Mouse (Mus musculus) neural tube, embryonic 12.5 days (tissue): ENCODE data around the gene Syn3. TPM values are rescaled to one million over a fixed set of nuclear protein-coding genes. Genes with fewer than 3 reads are reported as not detected.

Experiments used
- ATAC-seq: fragments of 200-750 bp; cut with Nextera tagmentation; 2 replicates; pipeline ENCODE4 v1.8.0; 2017; ENCODE audit warnings: low read depth, mild to moderate bottlenecking, moderate TSS enrichment, moderate library complexity; ENCODE audit not compliant: low FRiP score
- H3K27ac ChIP-seq: fragments of 300-500 bp; sonication (generic); 2 replicates; pipeline ENCODE4 v1.5.1; 2016
- H3K27me3 ChIP-seq: fragments of 300-500 bp; sonication (generic); replicated peaks from 2 replicates; pipeline ENCODE4 v1.6.1; 2016; ENCODE audit warnings: mild to moderate bottlenecking
- H3K36me3 ChIP-seq: fragments of 300-500 bp; sonication (generic); 2 replicates; pipeline ENCODE4 v1.6.1; 2016; ENCODE audit warnings: mild to moderate bottlenecking
- H3K4me1 ChIP-seq: fragments of 300-500 bp; sonication (generic); 2 replicates; pipeline ENCODE4 v1.6.1; 2016
- H3K4me2 ChIP-seq: fragments of 300-500 bp; sonication (generic); replicated peaks from 2 replicates; pipeline ENCODE4 v1.6.1; 2016; ENCODE audit warnings: mild to moderate bottlenecking
- H3K4me3 ChIP-seq: fragments of 300-500 bp; sonication (generic); 2 replicates; pipeline ENCODE4 v1.5.1; 2016
- H3K9ac ChIP-seq: fragments of 300-500 bp; sonication (generic); 2 replicates; pipeline ENCODE4 v1.6.1; 2016; ENCODE audit warnings: mild to moderate bottlenecking
- H3K9me3 ChIP-seq: fragments of 300-500 bp; sonication (generic); 2 replicates; pipeline ENCODE4 v1.6.1; 2016; ENCODE audit warnings: mild to moderate bottlenecking
- WGBS: fragments of 180-500 bp; shearing (Covaris S2); methylation state at CpG from one replicate; pipeline ENCODE4 v1.1.7; 2016; 5-methylcytosine and 5-hydroxymethylcytosine counted together
- polyA plus RNA-seq: library from polyadenylated mRNA; unstranded; fragments of >200 nt; fragmentation: Nextera tagmentation; extraction: Ambion mirVana; gene quantifications from 2 replicates; pipeline ENCODE4 v1.2.1, GENCODE M21; 2016

Gene Syn3
- polyA plus RNA-seq, 1 experiment from 2014 or later: 7.9 TPM

DNA sequence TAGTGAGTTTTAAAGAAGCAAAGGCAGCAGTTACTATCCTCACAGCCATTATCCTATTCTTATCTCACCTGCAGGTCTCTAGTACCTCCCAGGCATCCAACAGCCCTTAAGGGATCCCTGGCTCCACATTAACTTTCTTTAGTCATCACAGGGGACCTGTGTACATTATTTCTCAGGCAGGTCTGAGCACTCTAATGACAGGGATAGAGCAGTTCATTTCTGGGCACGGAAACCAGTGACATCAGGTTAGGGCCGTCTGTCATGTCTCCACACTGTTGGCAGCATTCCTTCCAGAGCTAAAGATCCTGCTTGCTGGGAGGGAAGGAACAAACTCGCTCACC, 477.3 kb downstream of the Syn3 start:
- peak overlapping the region; percentile 69; the same call in 1 of the 2 replicates for H3K4me3 ChIP-seq
- no peaks in the 10 kb centered on the region for H3K9me3 ChIP-seq
- WGBS: under 1% methylated on average over 3 of the region's 3 CpGs
- H3K4me2 ChIP-seq: peak overlapping the region; percentile 73
- peaks cover 3% of the 10 kb centered on the region; the same call in 1 of the 2 replicates for H3K4me1 ChIP-seq
- H3K9ac ChIP-seq: peak overlapping the region; percentile 80; the same call in 1 of the 2 replicates
- no peaks in the 10 kb centered on the region for H3K36me3 ChIP-seq
- peak; percentile 60; the same call in 1 of the 2 replicates for ATAC-seq
- H3K27ac ChIP-seq: no peak overlapping the region
- no peaks in the 10 kb centered on the region for H3K27me3 ChIP-seq

DNA sequence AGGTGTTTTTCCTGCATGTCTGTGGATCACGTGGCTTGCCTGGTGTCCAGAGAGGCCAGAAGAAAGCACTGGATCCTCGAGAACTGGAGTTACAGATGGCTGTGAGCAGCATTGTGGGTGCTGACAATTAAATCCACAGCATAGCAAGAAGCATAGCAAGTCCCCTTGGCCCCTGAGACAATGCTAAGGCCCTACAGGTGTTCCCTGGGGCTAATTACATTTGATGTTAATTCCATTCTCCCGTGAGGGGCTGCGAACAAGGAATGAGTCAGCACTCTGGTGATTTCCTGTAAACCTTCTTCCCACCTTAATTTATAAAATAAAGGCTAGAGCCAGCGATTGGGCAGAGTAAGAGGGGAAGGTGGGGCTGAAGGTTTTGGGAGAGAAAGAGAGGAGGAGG, 479.9 kb downstream of the Syn3 start:
- no peak for ATAC-seq

DNA sequence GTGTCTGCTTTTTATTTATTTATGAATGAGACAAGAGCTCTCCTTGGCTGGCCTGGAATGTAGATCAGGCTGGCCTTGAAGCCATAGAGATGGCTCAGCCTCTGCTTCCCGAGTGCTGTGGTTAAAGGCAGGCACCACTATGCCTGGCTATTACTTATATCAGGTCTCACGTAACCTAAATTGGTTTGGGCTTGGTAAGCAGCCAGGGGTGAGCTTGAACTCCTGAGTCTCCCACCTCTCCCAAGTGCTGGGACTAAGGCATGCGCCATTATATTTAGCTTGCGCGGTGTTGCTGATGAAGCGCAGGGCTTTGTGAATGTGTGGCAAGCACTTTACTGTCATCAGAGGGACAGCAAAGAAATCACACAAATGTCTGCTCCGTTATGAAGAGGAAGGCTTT, 480.9 kb downstream of the Syn3 start:
- 92% methylated on average over 7 of the region's 7 CpGs for WGBS
- H3K4me2 ChIP-seq: no peak overlapping the region
- peaks cover 3% of the 10 kb centered on the region; the same call in 1 of the 2 replicates for H3K4me1 ChIP-seq
- ATAC-seq: no peak
- H3K4me3 ChIP-seq: no peak overlapping the region
- H3K9me3 ChIP-seq: no peaks in the 10 kb centered on the region
- no peaks in the 10 kb centered on the region for H3K27me3 ChIP-seq
- H3K36me3 ChIP-seq: no peaks in the 10 kb centered on the region
- no peak overlapping the region for H3K9ac ChIP-seq
- no peak overlapping the region for H3K27ac ChIP-seq

More for the DNA sequence above, 479.9 kb downstream of the Syn3 start:
- Histone ChIP-seq H3K27ac (no peak overlapping the region), H3K36me3 (no peaks in the 10 kb centered on the region), H3K4me1 (peaks cover 3% of the 10 kb centered on the region; the same call in 1 of the 2 replicates), H3K4me2 (no peak overlapping the region), H3K9ac (no peak overlapping the region), H3K4me3 (no peak overlapping the region), H3K9me3 (no peaks in the 10 kb centered on the region), H3K27me3 (no peaks in the 10 kb centered on the region)
- 38% methylated on average over 5 of the region's 5 CpGs for WGBS

DNA sequence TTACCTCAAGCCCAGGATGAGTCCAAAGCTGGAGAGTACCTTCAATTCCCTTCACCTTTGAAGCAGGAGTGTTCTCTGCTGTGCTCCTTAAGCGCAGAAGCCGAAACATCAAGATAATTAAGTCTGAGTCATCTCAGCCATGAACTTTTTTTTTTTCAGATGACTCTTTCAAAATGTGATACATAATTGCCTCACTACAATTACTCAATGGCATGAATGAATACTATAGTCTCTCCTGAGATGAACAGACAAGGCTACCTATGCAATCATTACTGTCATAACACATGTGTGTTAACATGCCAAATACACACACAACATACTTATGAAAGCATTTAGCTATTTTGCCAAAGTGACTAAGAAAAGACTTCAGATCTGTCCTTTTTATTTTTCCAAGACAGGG, 486.9 kb downstream of the Syn3 start, which contains the start of gene Bpifc:
Gene Bpifc (minus strand): TSS at position 115 of the 400 bp plus-strand sequence.
- no peaks in the 10 kb centered on the region for H3K36me3 ChIP-seq
- WGBS: 91% methylated on average over 2 of the region's 2 CpGs
- H3K27me3 ChIP-seq: no peaks in the 10 kb centered on the region
- ATAC-seq: no peak
- no peak within 1 kb of the TSS for H3K27ac ChIP-seq
- H3K4me1 ChIP-seq: no peaks in the 10 kb centered on the region
- H3K9ac ChIP-seq: no peak within 1 kb of the TSS
- no peak within 1 kb of the TSS for H3K4me3 ChIP-seq
- H3K4me2 ChIP-seq: no peak within 1 kb of the TSS
- no peaks in the 10 kb centered on the region for H3K9me3 ChIP-seq

DNA sequence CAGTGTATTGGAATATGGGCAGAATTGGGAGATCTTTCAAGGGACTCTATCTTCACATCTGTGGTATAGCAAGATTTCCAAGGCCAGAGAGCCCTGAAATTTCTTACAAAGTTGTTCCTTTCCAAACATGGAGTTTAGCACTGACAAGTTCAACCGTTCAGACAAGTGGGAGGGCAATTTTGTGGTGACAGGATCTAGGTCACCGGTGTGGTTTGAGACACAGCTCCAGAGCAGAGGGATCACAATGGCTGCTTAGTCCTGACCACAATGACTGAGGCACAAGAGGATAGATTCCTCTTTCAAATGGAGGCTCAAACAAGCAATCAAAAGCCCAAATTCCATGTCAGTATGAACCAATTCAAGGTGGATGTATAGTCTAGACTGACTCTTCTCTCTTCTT, 487.5 kb downstream of the Syn3 start:
- H3K4me2 ChIP-seq: no peak overlapping the region
- 80% methylated on average over 2 of the region's 2 CpGs for WGBS
- no peaks in the 10 kb centered on the region for H3K4me1 ChIP-seq
- H3K4me3 ChIP-seq: no peak overlapping the region
- no peaks in the 10 kb centered on the region for H3K27me3 ChIP-seq
- H3K9ac ChIP-seq: no peak overlapping the region
- H3K36me3 ChIP-seq: no peaks in the 10 kb centered on the region
- H3K9me3 ChIP-seq: no peaks in the 10 kb centered on the region
- no peak overlapping the region for H3K27ac ChIP-seq
- ATAC-seq: no peak

DNA sequence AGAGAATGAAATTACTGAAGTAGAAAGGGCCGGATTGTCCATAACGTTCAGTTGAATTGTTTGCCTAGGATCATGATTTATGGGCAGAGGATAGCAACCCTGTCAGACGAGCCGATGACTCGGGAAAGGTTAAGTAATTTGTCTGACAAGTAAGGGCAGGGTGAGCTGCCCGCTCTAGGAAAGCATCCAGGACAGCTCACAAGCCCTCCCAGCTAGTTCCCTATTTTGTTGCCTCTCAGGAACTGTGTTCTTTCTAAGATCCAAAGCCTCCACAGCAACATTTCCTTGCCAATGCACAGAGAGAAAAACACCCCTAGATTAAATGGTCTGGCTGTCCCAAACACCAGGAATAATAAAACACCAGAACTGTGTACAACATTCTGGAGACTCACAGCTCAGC, 488.1 kb downstream of the Syn3 start:
- Histone ChIP-seq H3K4me1 (no peaks in the 10 kb centered on the region), H3K4me2 (no peak overlapping the region), H3K4me3 (no peak overlapping the region), H3K27me3 (no peaks in the 10 kb centered on the region), H3K9me3 (no peaks in the 10 kb centered on the region), H3K9ac (no peak overlapping the region), H3K36me3 (no peaks in the 10 kb centered on the region), H3K27ac (no peak overlapping the region)
- 33% methylated on average over 6 of the region's 6 CpGs for WGBS
- ATAC-seq: no peak

DNA sequence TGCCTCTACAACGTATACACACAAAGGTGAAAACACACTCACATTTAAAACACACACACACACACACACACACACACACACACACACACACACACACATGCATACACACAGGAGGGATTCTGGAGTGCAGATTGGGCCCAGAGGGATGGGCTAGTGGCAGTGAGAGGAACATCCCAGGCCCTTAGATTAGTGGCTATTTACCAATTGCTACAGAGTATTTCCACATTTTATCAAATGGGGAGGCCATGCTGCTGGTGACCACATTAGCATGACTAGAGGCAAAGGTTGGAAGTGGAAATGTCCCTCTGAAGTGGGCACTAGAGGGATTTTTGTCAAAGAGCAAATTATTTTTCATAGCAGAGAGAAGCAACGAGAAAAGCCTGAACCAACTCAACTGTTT, 489.0 kb downstream of the Syn3 start:
- H3K4me3 ChIP-seq: no peak overlapping the region
- 92% methylated on average over 2 of the region's 2 CpGs for WGBS
- no peaks in the 10 kb centered on the region for H3K27me3 ChIP-seq
- no peaks in the 10 kb centered on the region for H3K36me3 ChIP-seq
- no peaks in the 10 kb centered on the region for H3K9me3 ChIP-seq
- H3K27ac ChIP-seq: no peak overlapping the region
- H3K4me2 ChIP-seq: no peak overlapping the region
- no peaks in the 10 kb centered on the region for H3K4me1 ChIP-seq
- no peak for ATAC-seq
- no peak overlapping the region for H3K9ac ChIP-seq

DNA sequence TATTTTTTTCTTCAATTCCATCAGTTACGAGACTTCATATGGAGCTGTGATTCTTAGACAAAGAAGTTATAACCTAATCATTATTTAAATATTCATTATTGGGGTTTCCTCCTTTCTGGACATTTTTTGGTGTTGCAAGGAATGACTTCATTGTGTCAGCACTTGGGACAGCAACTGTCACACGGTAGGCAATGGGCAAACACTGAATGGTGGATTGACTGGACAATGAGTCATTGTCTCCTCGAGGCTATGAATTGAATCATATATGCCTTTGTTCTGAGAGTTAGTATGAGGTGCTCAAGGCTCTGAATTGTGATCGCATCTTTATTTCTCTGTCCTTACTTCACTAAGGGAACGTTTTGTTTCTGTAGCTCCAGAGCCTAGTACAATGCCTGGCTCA, 492.2 kb downstream of the Syn3 start:
- no peaks in the 10 kb centered on the region for H3K27me3 ChIP-seq
- no peak overlapping the region for H3K27ac ChIP-seq
- WGBS: 76% methylated on average over 5 of the region's 5 CpGs
- no peak for ATAC-seq
- H3K4me2 ChIP-seq: no peak overlapping the region
- H3K9ac ChIP-seq: no peak overlapping the region
- no peak overlapping the region for H3K4me3 ChIP-seq
- H3K9me3 ChIP-seq: no peaks in the 10 kb centered on the region
- H3K36me3 ChIP-seq: no peaks in the 10 kb centered on the region
- no peaks in the 10 kb centered on the region for H3K4me1 ChIP-seq

Other genes starting within 250 kb of the Syn3 start
- 40.4 and 47.9 TPM in 2 replicates for gene Timp3, start 198.5 kb downstream of the Syn3 start, polyA plus RNA-seq
- 454 and 496 TPM in 2 replicates for gene Hsp90b1, start 206.6 kb upstream of the Syn3 start, polyA plus RNA-seq
- 3.0 and 3.4 TPM in 2 replicates for gene Ttc41, start 206.9 kb upstream of the Syn3 start, polyA plus RNA-seq